Mouse (Mus musculus) erythroblast, embryonic 14.5 days (primary cell): Measurements from ENCODE around the gene 1700034J05Rik. TPM values are rescaled to one million over a fixed set of nuclear protein-coding genes. Genes with fewer than 3 reads are reported as not detected.
A peak's percentile ranks its signal among the peaks of the same experiment; 100 is the strongest.

Experiments used
- H3K27me3 ChIP-seq: 2 replicates; pipeline ENCODE4 v1.6.1; 2012; ENCODE audit warnings: inconsistent platforms; ENCODE audit not compliant: control insufficient read depth
- H3K36me3 ChIP-seq: 2 replicates; pipeline ENCODE4 v1.6.1; 2012; ENCODE audit warnings: mild to moderate bottlenecking, inconsistent platforms; ENCODE audit not compliant: control insufficient read depth
- H3K4me1 ChIP-seq: 2 replicates; pipeline ENCODE4 v1.6.1; 2012; ENCODE audit warnings: inconsistent platforms; ENCODE audit not compliant: control insufficient read depth
- H3K4me3 ChIP-seq: replicated peaks from 2 replicates; pipeline ENCODE3; 2012; ENCODE audit warnings: moderate library complexity, mild to moderate bottlenecking, inconsistent platforms
- H3K9me3 ChIP-seq: 2 replicates; pipeline ENCODE4 v1.6.1; 2012; ENCODE audit warnings: low read length, inconsistent platforms, mixed read lengths; ENCODE audit not compliant: control insufficient read depth
- GATA1 ChIP-seq: IDR thresholded peaks from 2 replicates; pipeline ENCODE4 v1.6.1; 2012; ENCODE audit warnings: low read length, inconsistent platforms, mixed read lengths
- TAL1 ChIP-seq: IDR thresholded peaks from 3 replicates; pipeline ENCODE4 v1.6.1; 2012; ENCODE audit warnings: low read length, inconsistent platforms, mixed read lengths
- polyA plus RNA-seq: library from polyadenylated mRNA; stranded (reverse); fragments of >175 nt; gene quantifications from 2 replicates; pipeline ENCODE4 v1.2.3, GENCODE M21; 2012

Gene 1700034J05Rik
- polyA plus RNA-seq, 1 experiment, result not detected

GRCm38 (mm10) chr6:146958694-146959093 is 4.5 kb upstream of the 1700034J05Rik start:
- no peaks in the 10 kb centered on the region for H3K27me3 ChIP-seq
- H3K9me3 ChIP-seq, result no peaks in the 10 kb centered on the region
- TF ChIP-seq GATA1 (no peak), TAL1 (no peak)
- no peaks in the 10 kb centered on the region for H3K36me3 ChIP-seq
- peaks cover 30% of the 10 kb centered on the region for H3K4me1 ChIP-seq
- no peak overlapping the region for H3K4me3 ChIP-seq

- no peak overlapping the region for H3K4me3 ChIP-seq
- H3K27me3 ChIP-seq, result no peaks in the 10 kb centered on the region
- peaks cover 33% of the 10 kb centered on the region for H3K4me1 ChIP-seq
- H3K36me3 ChIP-seq, result no peaks in the 10 kb centered on the region
- no peak for TF ChIP-seq GATA1
- no peak for TF ChIP-seq TAL1
- H3K9me3 ChIP-seq, result no peaks in the 10 kb centered on the region
Measured at GRCm38 (mm10) chr6:146956961-146957360, 2.7 kb upstream of the 1700034J05Rik start.

GRCm38 (mm10) chr6:146955896-146956295 is 1.7 kb upstream of the 1700034J05Rik start:
- no peak overlapping the region for H3K4me3 ChIP-seq
- peaks cover 23% of the 10 kb centered on the region for H3K4me1 ChIP-seq
- no peaks in the 10 kb centered on the region for H3K27me3 ChIP-seq

GRCm38 (mm10) chr6:146955475-146955874 is 1.3 kb upstream of the 1700034J05Rik start:
- no peaks in the 10 kb centered on the region for H3K27me3 ChIP-seq
- TF ChIP-seq GATA1 (no peak), TAL1 (no peak)
- no peaks in the 10 kb centered on the region for H3K9me3 ChIP-seq
- H3K4me1 ChIP-seq, result peaks cover 21% of the 10 kb centered on the region
- no peak overlapping the region for H3K4me3 ChIP-seq
- H3K36me3 ChIP-seq, result no peaks in the 10 kb centered on the region

More at GRCm38 (mm10) chr6:146955896-146956295, 1.7 kb upstream of the 1700034J05Rik start:
- Histone ChIP-seq H3K36me3 (no peaks in the 10 kb centered on the region), H3K9me3 (no peaks in the 10 kb centered on the region)
- TF ChIP-seq TAL1 (no peak), GATA1 (0 out of 2 replicates have a peak, but pooled peaks have one; percentile 14)

GRCm38 (mm10) chr6:146950454-146950832 is 3.8 kb downstream of the 1700034J05Rik start:
- Histone ChIP-seq H3K27me3 (no peaks in the 10 kb centered on the region), H3K36me3 (no peaks in the 10 kb centered on the region), H3K4me3 (no peak overlapping the region), H3K4me1 (peaks cover 29% of the 10 kb centered on the region), H3K9me3 (no peaks in the 10 kb centered on the region)
- TF ChIP-seq GATA1, result no peak
- no peak for TF ChIP-seq TAL1

DNA sequence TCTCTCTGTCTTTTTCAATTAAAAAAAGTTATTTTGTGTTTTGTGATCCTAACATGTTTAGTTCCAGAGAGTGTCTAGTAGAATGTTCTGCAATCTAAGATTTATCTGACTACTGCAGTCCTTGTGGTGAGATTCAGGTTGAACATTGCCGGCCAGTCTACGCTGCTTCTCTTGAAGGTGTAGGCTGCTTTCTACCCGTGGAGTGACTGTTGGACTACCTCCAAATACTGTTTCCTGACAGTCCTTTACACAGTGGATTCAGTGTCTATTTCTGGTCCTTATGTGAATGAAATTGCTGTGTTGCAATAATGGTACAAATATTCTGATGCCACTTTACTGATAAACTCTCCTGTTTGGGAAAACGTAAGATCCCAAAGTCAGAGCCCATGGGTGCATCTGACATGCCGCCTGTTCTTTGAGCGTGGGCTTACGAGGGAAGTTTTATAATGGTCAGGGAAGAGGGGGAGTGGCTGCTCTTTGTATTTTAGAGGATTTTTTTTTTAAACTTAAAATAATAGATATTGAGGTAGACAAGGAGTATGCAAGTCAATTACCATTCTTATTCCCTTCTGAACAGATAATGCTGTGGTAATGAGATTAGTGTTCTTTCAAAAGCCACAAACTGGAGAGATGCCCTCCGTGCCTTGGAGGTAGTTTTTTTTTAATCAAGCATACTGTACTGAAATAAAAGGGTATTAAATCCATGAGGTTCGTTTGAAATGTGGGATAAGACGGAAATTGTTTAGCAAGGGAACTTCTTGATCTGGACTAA is 4.4 kb downstream of the 1700034J05Rik start:
- Histone ChIP-seq H3K36me3 (no peaks in the 10 kb centered on the region), H3K4me1 (peaks cover 24% of the 10 kb centered on the region), H3K27me3 (no peaks in the 10 kb centered on the region), H3K4me3 (no peak overlapping the region), H3K9me3 (no peaks in the 10 kb centered on the region)
- TF ChIP-seq TAL1 (no peak), GATA1 (no peak)

- no peaks in the 10 kb centered on the region for H3K27me3 ChIP-seq
- H3K36me3 ChIP-seq, result no peaks in the 10 kb centered on the region
- H3K9me3 ChIP-seq, result no peaks in the 10 kb centered on the region
- no peak overlapping the region for H3K4me3 ChIP-seq
- H3K4me1 ChIP-seq, result peaks cover 15% of the 10 kb centered on the region
- TF ChIP-seq TAL1 (no peak), GATA1 (no peak)
Measured at GRCm38 (mm10) chr6:146947186-146947585, 7.0 kb downstream of the 1700034J05Rik start.

DNA sequence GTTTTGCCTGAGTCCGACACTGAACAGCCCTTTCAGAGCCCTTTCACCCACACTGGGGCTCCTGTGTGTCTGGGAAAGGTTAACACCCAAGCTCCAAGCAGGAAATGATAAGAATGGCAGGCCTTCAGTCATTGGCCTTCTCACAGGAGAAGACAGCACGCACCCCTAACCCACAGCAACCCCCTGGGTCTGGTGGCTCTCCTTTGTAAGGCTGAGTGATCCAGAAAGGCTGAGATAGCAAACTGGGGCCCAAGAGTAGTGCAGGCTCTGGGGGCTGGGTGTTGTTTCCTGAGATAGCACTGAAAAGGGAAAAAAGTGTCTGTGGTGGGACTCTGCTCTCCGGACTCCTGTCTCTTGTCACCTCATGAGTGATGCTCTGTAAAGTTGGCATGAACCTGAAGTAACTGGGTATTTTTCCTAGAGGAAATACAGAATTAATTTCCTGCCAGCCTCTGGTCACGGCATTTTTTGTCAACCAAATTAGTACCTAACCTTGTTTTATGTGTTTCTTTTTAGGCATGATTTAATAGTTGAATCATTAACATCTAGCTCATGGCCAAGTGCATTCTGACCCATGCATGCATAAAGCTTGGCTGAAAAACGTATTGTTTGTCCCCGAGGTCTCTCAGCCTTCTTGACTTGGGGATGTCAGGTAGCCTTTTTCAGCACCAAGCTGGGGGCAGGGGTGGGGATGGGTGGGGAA is 7.7 kb downstream of the 1700034J05Rik start:
- Histone ChIP-seq H3K27me3 (no peaks in the 10 kb centered on the region), H3K9me3 (no peaks in the 10 kb centered on the region), H3K4me1 (peaks cover 15% of the 10 kb centered on the region), H3K4me3 (no peak overlapping the region), H3K36me3 (no peaks in the 10 kb centered on the region)
- no peak for TF ChIP-seq TAL1

DNA sequence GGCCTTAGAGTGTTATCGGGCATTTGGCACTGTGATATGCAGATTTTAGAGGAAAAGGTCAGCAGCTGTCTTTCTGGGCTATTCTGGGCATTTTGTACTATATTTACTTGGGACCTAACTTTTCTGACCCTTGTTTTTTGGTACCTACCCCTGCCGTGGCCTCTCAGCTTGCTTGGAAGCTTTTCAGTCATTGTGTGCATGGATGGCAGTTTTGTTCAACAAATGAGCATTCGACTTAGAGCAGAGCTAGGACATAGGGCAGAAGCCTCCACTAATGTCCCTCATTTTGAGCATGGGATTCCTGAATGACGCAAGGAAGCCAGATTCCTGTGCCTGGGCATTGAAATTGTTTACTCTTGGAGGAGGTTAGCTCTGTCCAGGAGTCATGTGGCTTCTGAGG is 9.4 kb downstream of the 1700034J05Rik start:
- no peak for TF ChIP-seq TAL1
- TF ChIP-seq GATA1, result no peak
- H3K4me1 ChIP-seq, result peaks cover 14% of the 10 kb centered on the region
- H3K27me3 ChIP-seq, result no peaks in the 10 kb centered on the region
- no peaks in the 10 kb centered on the region for H3K36me3 ChIP-seq
- H3K4me3 ChIP-seq, result no peak overlapping the region
- no peaks in the 10 kb centered on the region for H3K9me3 ChIP-seq
